Comparison of ENCODE assay signal across 8 mouse cellular contexts in genomic region chr16:21245931-21246390, GRCm38 (mm10). TPM values are rescaled to one million over a fixed set of nuclear protein-coding genes. Genes with fewer than 3 reads are reported as not detected.
A peak's percentile ranks its signal among the peaks of the same experiment; 100 is the strongest.
DNase-seq lines count a peak whose midpoint lies in the region; ATAC-seq and TF ChIP-seq lines count a peak whose summit lies in the region.

No protein-coding gene starts in this region.

- H3K27me3 ChIP-seq in ES-Bruce4 (ENCODE audit: control insufficient read depth, insufficient read depth, low read length, poor library complexity, severe bottlenecking), result peaks cover 2% of the 10 kb centered on the region
- H3K27me3 ChIP-seq in forebrain, embryonic 14.5 days (replicated peaks; ENCODE audit: control insufficient read depth, insufficient read depth, low read length), result peaks cover 19% of the 10 kb centered on the region
- H3K27me3 ChIP-seq in liver, embryonic 13.5 days, result peaks cover 78% of the 10 kb centered on the region
- peaks cover 45% of the 10 kb centered on the region for H3K27me3 ChIP-seq in neural tube, embryonic 12.5 days (replicated peaks)
- H3K27me3 ChIP-seq in stomach, postnatal 0 days (ENCODE audit: control insufficient read depth, insufficient read depth, low read length), result no peaks in the 10 kb centered on the region

- H3K4me3 ChIP-seq in ES-Bruce4 (ENCODE audit: low read depth, low read length), result peak overlapping the region; percentile 44
- H3K4me3 ChIP-seq in forebrain, embryonic 14.5 days (ENCODE audit: low read depth, low read length), result peak overlapping the region; percentile 32
- peak overlapping the region; percentile 47 for H3K4me3 ChIP-seq in liver, embryonic 13.5 days (replicated peaks)
- peak overlapping the region; percentile 42 for H3K4me3 ChIP-seq in neural tube, embryonic 12.5 days
- H3K4me3 ChIP-seq in stomach, postnatal 0 days (ENCODE audit: low read depth, low read length), result peak overlapping the region; percentile 40

- ATAC-seq in forebrain, embryonic 14.5 days, result peak; percentile 86
- ATAC-seq in liver, embryonic 13.5 days (ENCODE audit: low read depth), result peak; percentile 75
- ATAC-seq in neural tube, embryonic 12.5 days (ENCODE audit: low FRiP score, low read depth), result peak; percentile 70
- ATAC-seq in stomach, postnatal 0 days (ENCODE audit: low FRiP score, low TSS enrichment), result peak; percentile 90

- H3K9me3 ChIP-seq in ES-Bruce4 (replicated peaks; ENCODE audit: control insufficient read depth, insufficient read depth, low read length, poor library complexity, severe bottlenecking), result no peaks in the 10 kb centered on the region
- H3K9me3 ChIP-seq in forebrain, embryonic 14.5 days (replicated peaks; ENCODE audit: control insufficient read depth, low read length), result no peaks in the 10 kb centered on the region
- H3K9me3 ChIP-seq in liver, embryonic 13.5 days (replicated peaks), result no peaks in the 10 kb centered on the region
- no peaks in the 10 kb centered on the region for H3K9me3 ChIP-seq in neural tube, embryonic 12.5 days
- no peaks in the 10 kb centered on the region for H3K9me3 ChIP-seq in stomach, postnatal 0 days (ENCODE audit: control insufficient read depth, low read length)

- intact Hi-C loops in heart, postnatal 10 days (cut with DNase I), result loop anchor here (1.0 to 5.0 kb wide), 4 partner anchors 39 to 166 kb away; no protein-coding TSS in a partner anchor

- no peak for TF ChIP-seq POLR2A in ES-Bruce4 (IDR thresholded peaks at IDR 0.05; ENCODE audit: insufficient read depth, low read length)

- under 1% methylated on average over 29 of the region's 29 CpGs for WGBS in forebrain, embryonic 14.5 days
- 2% methylated on average over 29 of the region's 29 CpGs for WGBS in liver, embryonic 13.5 days (ENCODE audit: insufficient replicate concordance)
- WGBS in neural tube, embryonic 12.5 days, result under 1% methylated on average over 29 of the region's 29 CpGs
- WGBS in stomach, postnatal 0 days, result under 1% methylated on average over 29 of the region's 29 CpGs

- peak overlapping the region; percentile 59 for H3K4me2 ChIP-seq in forebrain, embryonic 14.5 days (ENCODE audit: low read length)
- peak overlapping the region; percentile 68 for H3K4me2 ChIP-seq in liver, embryonic 13.5 days
- H3K4me2 ChIP-seq in neural tube, embryonic 12.5 days (replicated peaks), result peak overlapping the region; percentile 86
- peak overlapping the region; percentile 86 for H3K4me2 ChIP-seq in stomach, postnatal 0 days (replicated peaks; ENCODE audit: low read depth)

- no peaks in the 10 kb centered on the region for H3K36me3 ChIP-seq in ES-Bruce4 (ENCODE audit: control insufficient read depth, insufficient read depth, low read length, poor library complexity, severe bottlenecking)
- H3K36me3 ChIP-seq in forebrain, embryonic 14.5 days (ENCODE audit: control insufficient read depth, insufficient read depth, low read length), result no peaks in the 10 kb centered on the region
- no peaks in the 10 kb centered on the region for H3K36me3 ChIP-seq in liver, embryonic 13.5 days
- no peaks in the 10 kb centered on the region for H3K36me3 ChIP-seq in neural tube, embryonic 12.5 days
- H3K36me3 ChIP-seq in stomach, postnatal 0 days (ENCODE audit: control insufficient read depth, insufficient read depth, low read length), result no peaks in the 10 kb centered on the region

- H3K9ac ChIP-seq in ES-Bruce4 (ENCODE audit: low read depth, poor library complexity, severe bottlenecking), result peak overlapping the region; percentile 52
- H3K9ac ChIP-seq in forebrain, embryonic 14.5 days (ENCODE audit: low read length), result peak overlapping the region; percentile 53; the same call in 1 of the 2 replicates
- H3K9ac ChIP-seq in liver, embryonic 13.5 days, result no peak overlapping the region; the same call in 1 of the 2 replicates
- H3K9ac ChIP-seq in neural tube, embryonic 12.5 days, result peak overlapping the region; percentile 56
- peak overlapping the region; percentile 64 for H3K9ac ChIP-seq in stomach, postnatal 0 days (ENCODE audit: low read length)

- peak; percentile 35 for TF ChIP-seq CTCF in ES-Bruce4 (IDR thresholded peaks at IDR 0.05; ENCODE audit: low read depth, low read length)
- TF ChIP-seq CTCF in stomach, postnatal 0 days (IDR thresholded peaks at IDR 0.05; ENCODE audit: low read depth), result peak; percentile 79

- peak; percentile 31 for DNase-seq in c-Kit-positive CD71-positive TER-119-positive erythroid progenitor cells, embryonic 14.5 days (ENCODE audit: low spot score)
- peak; percentile 91 for DNase-seq in forebrain, embryonic 14.5 days (ENCODE audit: low spot score)
- DNase-seq in heart, postnatal 10 days, result peak; percentile 92 to 93
- peak; percentile 89 for DNase-seq in kidney, postnatal 36 days
- peak; percentile 41 for DNase-seq in liver, embryonic 13.5 days
- DNase-seq in stomach, postnatal 0 days (ENCODE audit: low spot score), result peak; percentile 93

- H3K27ac ChIP-seq in ES-Bruce4 (ENCODE audit: insufficient read depth, low read length), result no peak overlapping the region
- H3K27ac ChIP-seq in forebrain, embryonic 14.5 days (ENCODE audit: low read depth, low read length), result no peak overlapping the region
- no peak overlapping the region for H3K27ac ChIP-seq in liver, embryonic 13.5 days
- H3K27ac ChIP-seq in neural tube, embryonic 12.5 days, result no peak overlapping the region
- peak overlapping the region; percentile 83 for H3K27ac ChIP-seq in stomach, postnatal 0 days (replicated peaks)

- TF ChIP-seq EP300 in ES-Bruce4 (IDR thresholded peaks at IDR 0.05; ENCODE audit: insufficient read depth, low read depth, low read length), result no peak
- peak; percentile 59 for TF ChIP-seq EP300 in stomach, postnatal 0 days (optimal IDR thresholded peaks at IDR 0.05)

- peaks cover 4% of the 10 kb centered on the region for H3K4me1 ChIP-seq in ES-Bruce4 (ENCODE audit: control insufficient read depth, insufficient read depth, low read length)
- H3K4me1 ChIP-seq in forebrain, embryonic 14.5 days (ENCODE audit: control insufficient read depth, insufficient read depth, low read length), result peaks cover 13% of the 10 kb centered on the region
- peaks cover 21% of the 10 kb centered on the region for H3K4me1 ChIP-seq in liver, embryonic 13.5 days (replicated peaks)
- peaks cover 45% of the 10 kb centered on the region for H3K4me1 ChIP-seq in neural tube, embryonic 12.5 days
- peaks cover 11% of the 10 kb centered on the region for H3K4me1 ChIP-seq in stomach, postnatal 0 days (replicated peaks; ENCODE audit: control insufficient read depth, insufficient read depth)

RNA-seq across cellular contexts. Expression of gene Ephb3, which starts 41.4 kb away (rescaled TPM):
- 24.8 and 26.3 TPM in 2 replicates for polyA plus RNA-seq in ES-Bruce4 (2011; ENCODE audit: insufficient read depth, insufficient read length, low read depth, missing spikeins)
- 3.1 and 4.1 TPM in 2 replicates for polyA plus RNA-seq in forebrain, embryonic 14.5 days (2014; fragmentation: Nextera tagmentation; extraction: Ambion mirVana)
- total RNA-seq in heart, postnatal 10 days (2021), result 10 to 100 TPM in 1 of 2 experiments, 1 to 10 TPM in 1; 8.4 to 11.7 TPM
- polyA plus RNA-seq in liver, embryonic 13.5 days (2015; fragmentation: Nextera tagmentation; extraction: Ambion mirVana), result 0.91 and 1.0 TPM in 2 replicates
- 18.8 and 20.4 TPM in 2 replicates for polyA plus RNA-seq in neural tube, embryonic 12.5 days (2016; fragmentation: Nextera tagmentation; extraction: Ambion mirVana)
- polyA plus RNA-seq in stomach, postnatal 0 days (2015; fragmentation: Nextera tagmentation; extraction: Ambion mirVana), result 15.1 and 16.8 TPM in 2 replicates

Comparison
In these comparisons a context has a peak if more than half of its experiments do, and no peak if none do; other contexts are left out.
1. DNase-seq: peak in every context shown above with its lines; median percentile 93 in stomach, postnatal 0 days; 92 in heart, postnatal 10 days; 91 in forebrain, embryonic 14.5 days; 89 in kidney, postnatal 36 days; 41 in liver, embryonic 13.5 days; 31 in c-Kit-positive CD71-positive TER-119-positive erythroid progenitor cells, embryonic 14.5 days.